Mouse (Mus musculus) kidney, embryonic 15.5 days (tissue): ENCODE results near the gene Sh2d6. TPM values are rescaled to one million over a fixed set of nuclear protein-coding genes. Genes with fewer than 3 reads are reported as not detected.

ENCODE experiments used
- ATAC-seq: fragments of 200-750 bp; cut with Nextera tagmentation; replicated peaks from 2 replicates; pipeline ENCODE4 v1.8.0; 2017; ENCODE audit warnings: moderate TSS enrichment; ENCODE audit not compliant: low FRiP score
- H3K27ac ChIP-seq: fragments of 300-500 bp; sonication (generic); 2 replicates; pipeline ENCODE4 v1.5.1; 2015; ENCODE audit warnings: mild to moderate bottlenecking, inconsistent platforms
- H3K27me3 ChIP-seq: fragments of 300-500 bp; sonication (generic); 2 replicates; pipeline ENCODE4 v1.6.1; 2015; ENCODE audit warnings: inconsistent platforms
- H3K36me3 ChIP-seq: fragments of 300-500 bp; sonication (generic); 2 replicates; pipeline ENCODE4 v1.6.1; 2015; ENCODE audit warnings: inconsistent platforms
- H3K4me1 ChIP-seq: fragments of 300-500 bp; sonication (generic); 2 replicates; pipeline ENCODE4 v1.6.1; 2015; ENCODE audit warnings: inconsistent platforms
- H3K4me2 ChIP-seq: fragments of 300-500 bp; sonication (generic); 2 replicates; pipeline ENCODE4 v1.6.1; 2015; ENCODE audit warnings: moderate library complexity, mild to moderate bottlenecking, inconsistent platforms
- H3K4me3 ChIP-seq: fragments of 300-500 bp; sonication (generic); replicated peaks from 2 replicates; pipeline ENCODE4 v1.5.1; 2015; ENCODE audit warnings: mild to moderate bottlenecking, inconsistent platforms
- H3K9ac ChIP-seq: fragments of 300-500 bp; sonication (generic); 2 replicates; pipeline ENCODE4 v1.6.1; 2015; ENCODE audit warnings: mild to moderate bottlenecking, inconsistent platforms
- H3K9me3 ChIP-seq: fragments of 300-500 bp; sonication (generic); replicated peaks from 2 replicates; pipeline ENCODE4 v1.6.1; 2016; ENCODE audit warnings: inconsistent platforms
- WGBS: fragments of 180-500 bp; shearing (Covaris S2); methylation state at CpG from one replicate; pipeline ENCODE4 v1.1.7; 2015; ENCODE audit warnings: mixed read lengths; 5-methylcytosine and 5-hydroxymethylcytosine counted together
- polyA plus RNA-seq: library from polyadenylated mRNA; unstranded; fragments of >200 nt; fragmentation: Nextera tagmentation; extraction: Ambion mirVana; gene quantifications from 2 replicates; pipeline ENCODE4 v1.2.1, GENCODE M21; 2015

The Sh2d6 gene
- polyA plus RNA-seq = 0.13 and 0.14 TPM in 2 replicates

GRCm38 (mm10) chr6:72521607-72522006 lies at the start of gene Sh2d6:
Gene Sh2d6 (minus strand): TSS chr6:72521707.
- no peak for ATAC-seq
- H3K9ac ChIP-seq = no peak within 1 kb of the TSS
- H3K27me3 ChIP-seq = no peaks in the 10 kb centered on the region
- no peaks in the 10 kb centered on the region for H3K9me3 ChIP-seq
- no peak within 1 kb of the TSS for H3K4me2 ChIP-seq
- peak within 1 kb of the TSS; percentile 54; the same call in 1 of the 2 replicates for H3K27ac ChIP-seq
- H3K4me3 ChIP-seq = no peak within 1 kb of the TSS
- H3K4me1 ChIP-seq = peaks cover 17% of the 10 kb centered on the region
- 88% methylated on average over 5 of the region's 5 CpGs for WGBS
- H3K36me3 ChIP-seq = no peaks in the 10 kb centered on the region

GRCm38 (mm10) chr6:72570644-72571397 lies 49.3 kb upstream of the Sh2d6 start:
- Histone ChIP-seq H3K9me3 (no peaks in the 10 kb centered on the region), H3K4me3 (no peak overlapping the region), H3K36me3 (peaks cover 24% of the 10 kb centered on the region), H3K4me2 (no peak overlapping the region), H3K27ac (no peak overlapping the region), H3K9ac (no peak overlapping the region), H3K27me3 (no peaks in the 10 kb centered on the region), H3K4me1 (peaks cover 7% of the 10 kb centered on the region)
- ATAC-seq = no peak
- WGBS = 83% methylated on average over 10 of the region's 10 CpGs

DNA sequence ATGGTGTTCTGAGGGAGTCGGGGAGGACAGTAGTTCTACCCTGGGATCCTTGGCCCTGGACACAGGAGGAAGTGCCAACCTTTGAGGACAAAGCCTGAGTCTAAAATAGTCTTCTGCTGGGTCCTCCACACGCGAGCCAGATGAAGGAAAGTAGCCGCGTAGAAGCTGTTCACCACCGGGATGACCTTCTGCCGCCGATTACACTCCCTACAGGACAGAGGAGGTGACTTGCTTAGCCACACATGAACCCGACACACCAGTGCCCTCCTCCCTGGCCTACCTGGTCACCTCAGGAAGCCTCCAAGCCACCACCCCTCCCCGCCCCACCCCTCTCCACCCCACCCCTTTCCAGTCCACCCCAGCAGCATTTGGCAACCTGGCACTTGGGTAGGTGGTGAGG lies 47.2 kb upstream of the Sh2d6 start:
- no peaks in the 10 kb centered on the region for H3K9me3 ChIP-seq
- peaks cover 17% of the 10 kb centered on the region for H3K4me1 ChIP-seq
- no peak overlapping the region for H3K9ac ChIP-seq
- ATAC-seq = no peak
- H3K4me2 ChIP-seq = no peak overlapping the region
- WGBS = 95% methylated on average over 10 of the region's 10 CpGs
- no peak overlapping the region for H3K4me3 ChIP-seq
- peaks cover 13% of the 10 kb centered on the region for H3K36me3 ChIP-seq
- no peak overlapping the region for H3K27ac ChIP-seq
- no peaks in the 10 kb centered on the region for H3K27me3 ChIP-seq

DNA sequence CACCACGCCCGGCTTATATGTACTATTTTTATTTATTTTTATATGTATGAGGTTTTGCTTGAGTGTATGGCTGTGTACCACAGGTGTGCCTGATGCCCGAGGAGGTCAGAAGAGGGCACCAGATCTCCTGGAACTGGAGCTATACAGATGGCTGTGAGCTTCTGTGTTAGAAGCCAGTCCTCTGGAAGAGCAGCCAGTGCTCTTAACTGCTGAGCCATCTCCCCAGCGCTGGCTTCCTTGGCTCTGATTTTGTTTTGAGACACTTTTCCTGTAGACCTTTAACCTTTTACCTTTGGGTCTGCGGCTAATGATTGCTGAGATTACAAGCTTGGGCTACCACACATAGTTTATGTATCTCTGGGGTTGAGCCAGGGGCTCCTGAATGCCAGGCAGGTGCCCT lies 46.0 kb upstream of the Sh2d6 start:
- Histone ChIP-seq H3K4me2 (no peak overlapping the region), H3K4me3 (no peak overlapping the region), H3K4me1 (peaks cover 22% of the 10 kb centered on the region), H3K9ac (no peak overlapping the region), H3K27me3 (no peaks in the 10 kb centered on the region), H3K27ac (no peak overlapping the region), H3K9me3 (no peaks in the 10 kb centered on the region), H3K36me3 (peaks cover 8% of the 10 kb centered on the region)
- 78% methylated on average over 5 of the region's 5 CpGs for WGBS
- ATAC-seq = no peak

- Histone ChIP-seq H3K27ac (no peak overlapping the region), H3K4me2 (no peak overlapping the region), H3K9me3 (no peaks in the 10 kb centered on the region), H3K36me3 (peaks cover 8% of the 10 kb centered on the region), H3K27me3 (no peaks in the 10 kb centered on the region), H3K9ac (no peak overlapping the region), H3K4me3 (no peak overlapping the region), H3K4me1 (peaks cover 24% of the 10 kb centered on the region)
- peak; percentile 71 for ATAC-seq
- WGBS = 6% methylated on average over 4 of the region's 4 CpGs
Measured at GRCm38 (mm10) chr6:72566044-72566443, 44.5 kb upstream of the Sh2d6 start.

DNA sequence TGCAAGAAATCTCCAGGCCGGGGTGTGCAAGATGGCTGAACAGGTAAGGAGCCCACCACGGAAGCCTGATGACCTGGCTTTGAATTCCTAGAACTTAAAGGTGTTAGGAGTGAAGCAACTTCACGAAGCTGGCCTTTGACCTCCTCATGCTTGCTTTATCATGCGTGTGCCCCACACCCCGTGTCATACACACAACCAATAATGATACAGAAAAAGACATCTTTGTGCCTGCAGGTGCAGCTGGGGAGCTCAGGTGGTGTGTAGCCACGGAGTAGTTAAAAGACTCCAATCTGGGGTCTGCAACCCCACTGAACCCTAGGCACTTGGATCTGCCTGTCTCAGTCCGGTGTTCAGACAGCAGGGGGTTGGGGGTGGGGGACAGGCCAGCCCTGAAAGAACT lies 44.0 kb upstream of the Sh2d6 start:
- Histone ChIP-seq H3K9me3 (no peaks in the 10 kb centered on the region), H3K4me2 (no peak overlapping the region), H3K27ac (peak overlapping the region; percentile 49; the same call in 1 of the 2 replicates), H3K36me3 (peaks cover 8% of the 10 kb centered on the region), H3K4me1 (peaks cover 24% of the 10 kb centered on the region), H3K4me3 (no peak overlapping the region), H3K27me3 (no peaks in the 10 kb centered on the region), H3K9ac (no peak overlapping the region)
- WGBS = 74% methylated on average over 7 of the region's 7 CpGs
- ATAC-seq = peak; percentile 14; the same call in 1 of the 2 replicates

DNA sequence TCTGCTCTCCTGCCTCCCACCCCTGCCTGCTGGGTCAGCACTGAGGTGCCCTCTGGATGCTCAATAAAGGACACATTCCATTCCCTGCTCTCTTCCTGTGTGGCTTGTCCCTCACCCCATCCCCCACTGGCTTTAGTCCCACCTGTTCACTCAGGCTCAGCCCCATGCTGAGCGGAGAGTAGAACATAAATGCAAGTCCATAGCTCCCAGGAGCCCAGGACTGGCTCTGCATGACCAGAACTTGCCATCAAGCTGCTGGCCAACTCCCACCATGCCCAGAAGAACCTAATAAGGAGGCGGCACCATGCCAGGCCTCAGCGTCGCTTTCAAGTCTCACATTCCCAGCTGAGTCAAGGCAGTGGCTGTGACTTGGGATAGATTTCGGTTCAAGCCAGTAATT lies 41.4 kb upstream of the Sh2d6 start:
- Histone ChIP-seq H3K4me2 (no peak overlapping the region), H3K4me3 (no peak overlapping the region), H3K4me1 (peaks cover 24% of the 10 kb centered on the region), H3K27ac (peak overlapping the region; percentile 18; the same call in 1 of the 2 replicates), H3K36me3 (peaks cover 4% of the 10 kb centered on the region), H3K9ac (no peak overlapping the region), H3K27me3 (no peaks in the 10 kb centered on the region), H3K9me3 (no peaks in the 10 kb centered on the region)
- WGBS = 70% methylated on average over 5 of the region's 5 CpGs
- 0 out of 2 replicates have a peak, but pooled peaks have one; percentile 33 for ATAC-seq

DNA sequence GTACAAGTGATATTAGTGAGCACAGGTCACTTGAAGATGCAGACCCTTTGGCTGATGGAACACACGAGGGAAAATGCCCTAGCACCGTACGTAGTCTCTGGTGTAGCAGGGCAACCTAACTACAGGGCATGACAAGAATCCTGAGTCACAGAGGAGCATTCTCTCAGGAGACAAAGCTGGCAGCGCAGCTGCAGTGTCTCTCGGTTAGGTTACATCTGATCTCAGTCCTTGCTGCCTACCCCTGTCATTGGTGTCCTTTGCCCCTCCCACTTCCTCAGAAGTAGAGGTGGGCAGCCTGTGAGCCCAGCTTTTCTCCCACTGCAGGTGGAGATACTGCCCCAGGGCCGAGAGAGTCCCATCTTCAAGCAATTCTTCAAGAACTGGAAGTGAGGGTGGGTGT lies 41.0 kb upstream of the Sh2d6 start:
- Histone ChIP-seq H3K4me3 (no peak overlapping the region), H3K9me3 (no peaks in the 10 kb centered on the region), H3K27me3 (no peaks in the 10 kb centered on the region), H3K4me1 (peaks cover 24% of the 10 kb centered on the region), H3K27ac (peak overlapping the region; percentile 18; the same call in 1 of the 2 replicates), H3K4me2 (no peak overlapping the region), H3K36me3 (peaks cover 4% of the 10 kb centered on the region), H3K9ac (no peak overlapping the region)
- ATAC-seq = 0 out of 2 replicates have a peak, but pooled peaks have one; percentile 12
- WGBS = 45% methylated on average over 6 of the region's 6 CpGs

DNA sequence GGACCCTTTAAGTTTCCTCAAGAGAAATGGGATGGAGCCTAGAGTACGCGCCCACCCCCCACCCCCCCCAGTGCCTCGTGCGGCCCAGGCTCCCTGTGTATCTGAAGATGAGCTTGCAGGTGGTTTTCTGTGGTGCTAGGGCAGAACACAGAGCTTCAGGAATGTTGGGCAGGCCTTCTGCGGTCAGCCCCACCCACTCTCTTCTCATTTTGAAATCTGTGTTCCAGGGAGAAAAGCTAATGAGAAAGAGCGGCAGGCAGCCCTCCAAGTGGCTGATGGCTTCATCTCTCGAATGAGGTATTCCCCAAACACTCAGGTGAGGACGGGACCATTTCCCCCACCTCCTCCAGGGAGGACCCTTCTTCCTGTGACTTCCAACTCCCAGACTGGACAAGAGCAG lies 39.3 kb upstream of the Sh2d6 start:
- H3K9ac ChIP-seq = no peak overlapping the region
- no peak overlapping the region for H3K4me3 ChIP-seq
- H3K27ac ChIP-seq = no peak overlapping the region
- H3K27me3 ChIP-seq = no peaks in the 10 kb centered on the region
- no peak for ATAC-seq
- peaks cover 17% of the 10 kb centered on the region for H3K4me1 ChIP-seq
- no peaks in the 10 kb centered on the region for H3K9me3 ChIP-seq
- peaks cover 4% of the 10 kb centered on the region; the same call in 1 of the 2 replicates for H3K36me3 ChIP-seq
- no peak overlapping the region for H3K4me2 ChIP-seq
- WGBS = 82% methylated on average over 8 of the region's 8 CpGs

DNA sequence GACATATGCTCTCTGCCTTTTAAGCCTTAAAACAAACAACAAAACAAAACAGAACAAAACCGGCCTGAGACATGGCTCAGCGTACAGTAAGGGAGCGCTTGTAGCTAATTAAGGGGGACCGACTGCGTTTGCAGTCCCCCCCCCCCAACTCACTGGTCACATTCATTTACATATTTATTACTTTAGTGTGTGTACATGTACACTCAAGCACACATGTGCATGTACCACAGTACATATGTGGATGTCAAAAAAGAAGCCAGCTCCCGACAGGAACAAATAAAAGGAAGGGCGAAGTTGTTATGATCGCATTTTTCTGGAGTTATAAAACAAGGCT lies 31.5 kb upstream of the Sh2d6 start:
- no peaks in the 10 kb centered on the region for H3K36me3 ChIP-seq
- peak overlapping the region; percentile 39 for H3K4me3 ChIP-seq
- H3K4me2 ChIP-seq = peak overlapping the region; percentile 67
- 12% methylated on average over 8 of the region's 8 CpGs for WGBS
- H3K4me1 ChIP-seq = peaks cover 39% of the 10 kb centered on the region
- H3K9ac ChIP-seq = peak overlapping the region; percentile 46
- H3K9me3 ChIP-seq = no peaks in the 10 kb centered on the region
- H3K27me3 ChIP-seq = no peaks in the 10 kb centered on the region
- ATAC-seq = peak; percentile 35
- H3K27ac ChIP-seq = peak overlapping the region; percentile 94

DNA sequence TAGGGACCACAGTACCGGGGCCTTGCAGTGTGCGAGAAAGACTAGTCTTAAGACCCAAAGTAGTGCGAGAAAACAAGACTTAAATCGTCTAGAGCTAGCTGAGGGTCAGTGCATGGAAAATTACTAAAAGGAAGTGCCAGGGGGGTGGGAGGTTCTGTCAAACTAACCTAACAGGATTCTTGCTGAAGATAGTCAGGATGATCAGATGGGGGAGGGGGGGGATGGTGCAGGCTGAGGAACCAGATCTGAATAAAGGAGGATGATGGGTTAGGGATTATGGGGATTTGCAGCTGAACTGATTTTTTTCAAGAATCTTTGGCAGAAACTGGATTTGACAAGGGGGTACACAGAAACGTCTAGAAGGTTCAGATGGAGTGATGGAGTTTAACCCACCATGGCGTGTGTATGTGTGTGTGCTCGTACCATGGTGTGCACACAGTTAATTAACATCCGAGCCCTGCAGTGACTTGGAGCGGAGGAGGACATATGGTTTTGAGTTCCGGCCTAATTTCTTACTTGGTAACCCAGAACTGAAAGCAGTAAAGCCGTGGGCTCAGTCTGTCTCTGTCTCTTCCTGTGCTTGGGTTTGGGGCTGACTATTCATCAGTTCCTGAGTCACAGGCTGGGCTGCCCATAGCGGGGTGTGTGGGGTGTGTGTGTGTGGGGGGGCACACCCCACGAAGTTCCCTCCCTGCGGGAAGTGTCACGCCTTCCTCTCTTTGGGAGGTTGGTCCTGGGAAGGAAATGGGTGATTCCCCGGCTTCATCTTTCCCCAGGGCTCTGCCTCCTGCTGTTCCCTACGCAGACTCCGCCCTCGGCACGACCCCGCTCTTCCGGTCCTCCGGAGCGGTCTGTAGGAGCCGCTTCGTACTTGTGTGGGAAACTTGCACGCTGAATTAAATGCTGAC lies 30.9 kb upstream of the Sh2d6 start:
- Histone ChIP-seq H3K9me3 (no peaks in the 10 kb centered on the region), H3K27me3 (no peaks in the 10 kb centered on the region), H3K4me3 (peak overlapping the region; percentile 39), H3K4me1 (peaks cover 39% of the 10 kb centered on the region), H3K9ac (peak overlapping the region; percentile 46), H3K27ac (peak overlapping the region; percentile 94), H3K36me3 (no peaks in the 10 kb centered on the region), H3K4me2 (peak overlapping the region; percentile 67)
- 13% methylated on average over 27 of the region's 27 CpGs for WGBS
- ATAC-seq = peak; percentile 95

- H3K27me3 ChIP-seq = no peaks in the 10 kb centered on the region
- 86% methylated on average over 10 of the region's 10 CpGs for WGBS
- H3K9ac ChIP-seq = no peak overlapping the region
- H3K4me1 ChIP-seq = peaks cover 39% of the 10 kb centered on the region
- no peak overlapping the region for H3K4me2 ChIP-seq
- no peak overlapping the region for H3K4me3 ChIP-seq
- ATAC-seq = no peak
- H3K9me3 ChIP-seq = no peaks in the 10 kb centered on the region
- H3K27ac ChIP-seq = no peak overlapping the region; the same call in 1 of the 2 replicates
- no peaks in the 10 kb centered on the region for H3K36me3 ChIP-seq
Measured at GRCm38 (mm10) chr6:72550503-72551100, 29.1 kb upstream of the Sh2d6 start.
